Mouse (Mus musculus): ENCODE results near the gene Acads. TPM values are rescaled to one million over a fixed set of nuclear protein-coding genes. Genes with fewer than 3 reads are reported as not detected.

Acads gene
- polyA plus RNA-seq (2014; fragmentation: Illumina TruSeq; extraction: RNeasy Lipid Tissue Mini Kit (QIAGEN cat#74804); ENCODE audit: low read depth, low replicate concordance), result 4.9 TPM

GRCm38 (mm10) chr5:115118961-115119570 is at the start of gene Acads:
Gene Acads (minus strand): TSS chr5:115119346.

DNA sequence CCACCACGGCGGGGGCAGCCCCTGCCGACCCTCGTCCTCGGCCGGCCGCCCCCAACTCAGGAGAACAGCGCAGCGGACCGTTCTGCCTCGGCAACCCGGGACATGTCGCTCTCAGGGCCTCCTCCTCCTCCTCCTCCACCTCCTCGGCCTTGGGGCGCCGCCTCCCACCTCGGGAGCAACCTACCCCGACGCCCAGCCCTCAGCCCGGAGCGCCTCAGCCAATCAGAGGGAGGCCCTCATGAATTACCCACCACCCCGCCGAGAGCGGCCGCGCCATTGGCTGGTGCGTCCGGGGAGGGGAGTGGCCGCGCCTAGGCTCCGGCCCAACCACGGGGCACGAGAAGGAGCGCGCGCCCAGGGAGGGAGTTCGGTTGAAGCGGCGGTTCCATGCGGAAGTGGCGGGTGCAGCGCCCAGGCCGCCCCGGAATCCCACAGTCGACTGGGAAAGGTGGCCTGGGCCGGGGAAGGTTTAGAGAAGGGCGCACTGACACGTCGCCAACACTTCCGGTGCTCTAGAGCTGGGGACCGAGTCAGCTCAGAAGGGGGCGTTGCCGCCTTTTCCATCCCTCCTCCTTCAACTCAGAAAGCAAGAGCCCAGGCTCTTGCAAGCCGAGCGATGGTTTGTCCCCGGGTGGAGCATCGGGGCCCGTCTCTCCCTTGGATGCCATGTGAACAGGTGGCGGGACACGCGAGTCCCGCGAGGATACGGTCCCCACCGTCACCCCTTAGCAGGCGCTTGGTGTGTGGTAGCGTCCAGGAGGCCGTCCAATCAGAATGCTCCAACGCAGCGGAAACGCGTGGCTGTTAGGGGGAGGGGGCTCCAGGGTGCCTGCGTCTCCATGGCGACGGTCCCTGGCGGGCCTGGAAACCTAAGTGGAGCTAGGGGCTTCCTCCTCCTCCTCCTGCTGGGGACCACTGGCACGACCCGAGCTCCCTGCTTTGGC is 39.2 kb upstream of the Acads start, which contains the start of gene Mlec:
Gene Mlec, minus strand, starts transcription at position 140 of the 944 bp plus-strand sequence.

GRCm38 (mm10) chr5:115134234-115135165 is 15.4 kb upstream of the Acads start, which contains the start of gene Unc119b:
Gene Unc119b (minus strand): TSS chr5:115134975.

GRCm38 (mm10) chr5:115098195-115098594 is 21.0 kb downstream of the Acads start, which contains the start of gene Gm10401:
Gene Gm10401 (minus strand): TSS chr5:115098295.

Other genes starting within 250 kb of the Acads start
- 34.3 TPM for gene Oasl2, start 222.4 kb downstream of the Acads start, polyA plus RNA-seq (2014; fragmentation: Illumina TruSeq; extraction: RNeasy Lipid Tissue Mini Kit (QIAGEN cat#74804); ENCODE audit: low read depth, low replicate concordance)
- gene Oasl1, start 196.1 kb downstream of the Acads start, polyA plus RNA-seq (2014; fragmentation: Illumina TruSeq; extraction: RNeasy Lipid Tissue Mini Kit (QIAGEN cat#74804); ENCODE audit: low read depth, low replicate concordance), result not detected
- gene 2210016L21Rik, start 177.2 kb downstream of the Acads start, polyA plus RNA-seq (2014; fragmentation: Illumina TruSeq; extraction: RNeasy Lipid Tissue Mini Kit (QIAGEN cat#74804); ENCODE audit: low read depth, low replicate concordance), result 1.5 TPM
- gene Hnf1a, start 148.3 kb downstream of the Acads start, polyA plus RNA-seq (2014; fragmentation: Illumina TruSeq; extraction: RNeasy Lipid Tissue Mini Kit (QIAGEN cat#74804); ENCODE audit: low read depth, low replicate concordance), result not detected
- 59.7 TPM for gene Sppl3, start 108.2 kb downstream of the Acads start, polyA plus RNA-seq (2014; fragmentation: Illumina TruSeq; extraction: RNeasy Lipid Tissue Mini Kit (QIAGEN cat#74804); ENCODE audit: low read depth, low replicate concordance)
- gene Gm10401, start 21.1 kb downstream of the Acads start, polyA plus RNA-seq (2014; fragmentation: Illumina TruSeq; extraction: RNeasy Lipid Tissue Mini Kit (QIAGEN cat#74804); ENCODE audit: low read depth, low replicate concordance), result not detected
- 6.2 TPM for gene Unc119b, start 15.6 kb upstream of the Acads start, polyA plus RNA-seq (2014; fragmentation: Illumina TruSeq; extraction: RNeasy Lipid Tissue Mini Kit (QIAGEN cat#74804); ENCODE audit: low read depth, low replicate concordance)
- 156 TPM for gene Mlec, start 38.8 kb upstream of the Acads start, polyA plus RNA-seq (2014; fragmentation: Illumina TruSeq; extraction: RNeasy Lipid Tissue Mini Kit (QIAGEN cat#74804); ENCODE audit: low read depth, low replicate concordance)
- 1.4 TPM for gene Cabp1, start 75.0 kb upstream of the Acads start, polyA plus RNA-seq (2014; fragmentation: Illumina TruSeq; extraction: RNeasy Lipid Tissue Mini Kit (QIAGEN cat#74804); ENCODE audit: low read depth, low replicate concordance)
- gene Pop5, start 116.5 kb upstream of the Acads start, polyA plus RNA-seq (2014; fragmentation: Illumina TruSeq; extraction: RNeasy Lipid Tissue Mini Kit (QIAGEN cat#74804); ENCODE audit: low read depth, low replicate concordance), result 12.1 TPM
- gene Rnf10, start 153.6 kb upstream of the Acads start, polyA plus RNA-seq (2014; fragmentation: Illumina TruSeq; extraction: RNeasy Lipid Tissue Mini Kit (QIAGEN cat#74804); ENCODE audit: low read depth, low replicate concordance), result 35.5 TPM
- 17.5 TPM for gene Coq5, start 160.3 kb upstream of the Acads start, polyA plus RNA-seq (2014; fragmentation: Illumina TruSeq; extraction: RNeasy Lipid Tissue Mini Kit (QIAGEN cat#74804); ENCODE audit: low read depth, low replicate concordance)
- gene Dynll1, start 181.7 kb upstream of the Acads start, polyA plus RNA-seq (2014; fragmentation: Illumina TruSeq; extraction: RNeasy Lipid Tissue Mini Kit (QIAGEN cat#74804); ENCODE audit: low read depth, low replicate concordance), result 620 TPM
- 63.2 TPM for gene Srsf9, start 207.8 kb upstream of the Acads start, polyA plus RNA-seq (2014; fragmentation: Illumina TruSeq; extraction: RNeasy Lipid Tissue Mini Kit (QIAGEN cat#74804); ENCODE audit: low read depth, low replicate concordance)
- gene Gatc, start 221.8 kb upstream of the Acads start, polyA plus RNA-seq (2014; fragmentation: Illumina TruSeq; extraction: RNeasy Lipid Tissue Mini Kit (QIAGEN cat#74804); ENCODE audit: low read depth, low replicate concordance), result 71.1 TPM
- 23.6 TPM for gene Triap1, start 221.9 kb upstream of the Acads start, polyA plus RNA-seq (2014; fragmentation: Illumina TruSeq; extraction: RNeasy Lipid Tissue Mini Kit (QIAGEN cat#74804); ENCODE audit: low read depth, low replicate concordance)
- gene Cox6a1, start 229.6 kb upstream of the Acads start, polyA plus RNA-seq (2014; fragmentation: Illumina TruSeq; extraction: RNeasy Lipid Tissue Mini Kit (QIAGEN cat#74804); ENCODE audit: low read depth, low replicate concordance), result 96.6 TPM